Mouse (Mus musculus) cerebellum, postnatal 10 days (tissue): ENCODE data around the gene Hip1.

Source experiments
- DNase-seq, 2 experiments: peaks; one replicate each; pipeline ENCODE4 v3.0.0; 2021; ENCODE audit warnings: mixed read lengths in 2 of 2

Gene Hip1

GRCm38 (mm10) chr5:135531306-135531845 lies 13.5 kb downstream of the Hip1 start:
- DNase-seq: peak in 1 of 2 experiments; percentile 25

- DNase-seq: no peak
Observed at GRCm38 (mm10) chr5:135529964-135530363, 15.0 kb downstream of the Hip1 start.

GRCm38 (mm10) chr5:135529310-135529709 lies 15.6 kb downstream of the Hip1 start:
- no peak for DNase-seq

GRCm38 (mm10) chr5:135527986-135528385 lies 16.9 kb downstream of the Hip1 start:
- no peak for DNase-seq

GRCm38 (mm10) chr5:135524660-135525560 lies 20.0 kb downstream of the Hip1 start:
- no peak for DNase-seq

- no peak for DNase-seq
Observed at GRCm38 (mm10) chr5:135524087-135524486, 20.8 kb downstream of the Hip1 start.

GRCm38 (mm10) chr5:135522111-135522722 lies 22.7 kb downstream of the Hip1 start:
- no peak for DNase-seq

GRCm38 (mm10) chr5:135517348-135517883 lies 27.5 kb downstream of the Hip1 start:
- peak; percentile 64 to 72 for DNase-seq

- DNase-seq: no peak
Observed at GRCm38 (mm10) chr5:135513131-135513530, 31.8 kb downstream of the Hip1 start.

- DNase-seq: no peak
Observed at GRCm38 (mm10) chr5:135511105-135511504, 33.8 kb downstream of the Hip1 start.

- peak; percentile 39 for DNase-seq
Observed at GRCm38 (mm10) chr5:135508284-135508683, 36.6 kb downstream of the Hip1 start.

GRCm38 (mm10) chr5:135507561-135508273 lies 37.2 kb downstream of the Hip1 start:
- peak; percentile 47 to 57 for DNase-seq

- no peak for DNase-seq
Observed at GRCm38 (mm10) chr5:135505442-135505841, 39.5 kb downstream of the Hip1 start.

GRCm38 (mm10) chr5:135502931-135503330 lies 42.0 kb downstream of the Hip1 start:
- no peak for DNase-seq

GRCm38 (mm10) chr5:135502027-135502426 lies 42.9 kb downstream of the Hip1 start:
- DNase-seq: no peak

GRCm38 (mm10) chr5:135498914-135499313 lies 46.0 kb downstream of the Hip1 start:
- DNase-seq: peak; percentile 29 to 36

- peak in 1 of 2 experiments; percentile 28 for DNase-seq
Observed at GRCm38 (mm10) chr5:135497347-135497955, 47.5 kb downstream of the Hip1 start.

GRCm38 (mm10) chr5:135496489-135496888 lies 48.4 kb downstream of the Hip1 start:
- peak; percentile 46 to 56 for DNase-seq

- no peak for DNase-seq
Observed at GRCm38 (mm10) chr5:135495471-135495870, 49.4 kb downstream of the Hip1 start.

GRCm38 (mm10) chr5:135494183-135494910 lies 50.6 kb downstream of the Hip1 start:
- peak; percentile 54 to 67 for DNase-seq

GRCm38 (mm10) chr5:135493095-135493494 lies 51.8 kb downstream of the Hip1 start:
- DNase-seq: peak; percentile 36 to 37

- no peak for DNase-seq
Observed at GRCm38 (mm10) chr5:135492126-135492525, 52.8 kb downstream of the Hip1 start.
